Comparison of ENCODE assay signal across 8 mouse cellular contexts in genomic region chr14:76152162-76153002, GRCm38 (mm10). TPM values are rescaled to one million over a fixed set of nuclear protein-coding genes. Genes with fewer than 3 reads are reported as not detected.
A peak's percentile ranks its signal among the peaks of the same experiment; 100 is the strongest.
DNase-seq lines count a peak whose midpoint lies in the region; ATAC-seq lines count a peak whose summit lies in the region.

No protein-coding gene starts in this region.

- no peaks in the 10 kb centered on the region for H3K27me3 ChIP-seq in intestine, embryonic 14.5 days (replicated peaks; ENCODE audit: control insufficient read depth, insufficient read depth, low read length)

- H3K4me3 ChIP-seq in intestine, embryonic 14.5 days (ENCODE audit: low read depth, low read length), result peak overlapping the region; percentile 48

- DNase-seq in adrenal gland, adult 18-20 months (ENCODE audit: low spot score in 2 of 2), result peak; percentile 97 to 99
- peak; percentile 96 for DNase-seq in embryo, embryonic 11 days
- DNase-seq in gastrocnemius, postnatal 25 days, result peak; percentile 87
- DNase-seq in intestine, embryonic 14.5 days (ENCODE audit: low spot score), result peak; percentile 100
- DNase-seq in left cerebral cortex, postnatal 14 days (ENCODE audit: low spot score in 2 of 2), result peak; percentile 98 to 99
- DNase-seq in mesoderm, embryonic 11.5 days (ENCODE audit: low read depth, low spot score), result peak; percentile 98
- DNase-seq in right cerebral cortex, postnatal 36 days (ENCODE audit: low spot score in 2 of 2), result peak; percentile 93 to 95
- peak; percentile 95 for DNase-seq in yolk sac, embryonic 10.5 days (ENCODE audit: low spot score)

- WGBS in intestine, embryonic 14.5 days, result under 1% methylated on average over 41 of the region's 41 CpGs

- no peaks in the 10 kb centered on the region for H3K36me3 ChIP-seq in intestine, embryonic 14.5 days (ENCODE audit: control insufficient read depth, insufficient read depth, low read length)

- no peaks in the 10 kb centered on the region for H3K9me3 ChIP-seq in intestine, embryonic 14.5 days (ENCODE audit: control insufficient read depth, low read length)

- 0 out of 2 replicates have a peak, but pooled peaks cover 4% of the 10 kb centered on the region for H3K4me1 ChIP-seq in intestine, embryonic 14.5 days (replicated peaks; ENCODE audit: control insufficient read depth, insufficient read depth, low read length)

- H3K27ac ChIP-seq in intestine, embryonic 14.5 days (ENCODE audit: low read depth), result peak overlapping the region; percentile 96

- peak; percentile 89 for ATAC-seq in intestine, embryonic 14.5 days (replicated peaks; ENCODE audit: low FRiP score, low TSS enrichment, low read depth)

- intact Hi-C loops in left cerebral cortex, postnatal 14 days (cut with DNase I), result loop anchor here (2.0 to 5.0 kb wide), 2 partner anchors 262 to 315 kb away; partner anchors contain the start of gene Tsc22d1

- H3K4me2 ChIP-seq in intestine, embryonic 14.5 days (ENCODE audit: low read length), result peak overlapping the region; percentile 57

- peak overlapping the region; percentile 70 for H3K9ac ChIP-seq in intestine, embryonic 14.5 days (ENCODE audit: low read length)

RNA-seq across cellular contexts. Expression of gene Nufip1, which starts 41.7 kb away (rescaled TPM):
- 1 to 10 TPM; 6.6 to 7.6 TPM for total RNA-seq in adrenal gland, adult 18-20 months (2021)
- 1 to 10 TPM; 3.1 to 3.3 TPM for total RNA-seq in gastrocnemius, postnatal 25 days (2021)
- polyA plus RNA-seq in intestine, embryonic 14.5 days (2014; fragmentation: Nextera tagmentation; extraction: Ambion mirVana), result 16.3 and 17.8 TPM in 2 replicates
- total RNA-seq in left cerebral cortex, postnatal 14 days (2021), result 1 to 10 TPM; 7.3 to 7.9 TPM

RNA-seq across cellular contexts. Expression of gene Gpalpp1, which starts 41.8 kb away (rescaled TPM):
- 10 to 100 TPM; 13.6 to 18.6 TPM for total RNA-seq in adrenal gland, adult 18-20 months (2021)
- 1 to 10 TPM; 5.1 to 5.5 TPM for total RNA-seq in gastrocnemius, postnatal 25 days (2021)
- polyA plus RNA-seq in intestine, embryonic 14.5 days (2014; fragmentation: Nextera tagmentation; extraction: Ambion mirVana), result 11.9 and 15.4 TPM in 2 replicates
- total RNA-seq in left cerebral cortex, postnatal 14 days (2021), result 10 to 100 TPM; 19.9 to 21.1 TPM

Comparison
In these comparisons a context has a peak if more than half of its experiments do, and no peak if none do; other contexts are left out.
1. Peak in every context shown above with its lines: DNase-seq, ATAC-seq, H3K4me3 ChIP-seq and H3K27ac ChIP-seq.